Mouse (Mus musculus) heart, adult 2 months (tissue): ENCODE measurements around the gene Nrarp.

Source experiments
- CTCF ChIP-seq: fragments of 200-600 bp; IDR thresholded peaks from 2 replicates; pipeline ENCODE4 v1.8.1; 2022; ENCODE audit warnings: antibody characterized with exemption, mild to moderate bottlenecking, moderate library complexity
- POLR2A ChIP-seq: fragments of 200-500 bp; IDR thresholded peaks from 2 replicates; pipeline ENCODE4 v1.6.1; 2011; ENCODE audit warnings: mild to moderate bottlenecking, low read depth, low read length, control low read depth; ENCODE audit not compliant: insufficient read depth

GRCm38 (mm10) chr2:25197946-25198345, 17.4 kb downstream of the Nrarp start:
- TF ChIP-seq POLR2A (no peak), CTCF (no peak)
